Mouse (Mus musculus): ENCODE results near the gene Nectin3. TPM values are rescaled to one million over a fixed set of nuclear protein-coding genes. Genes with fewer than 3 reads are reported as not detected.

The Nectin3 gene
- polyA plus RNA-seq, 1 experiment from 2014 or later = 5.6 TPM

DNA sequence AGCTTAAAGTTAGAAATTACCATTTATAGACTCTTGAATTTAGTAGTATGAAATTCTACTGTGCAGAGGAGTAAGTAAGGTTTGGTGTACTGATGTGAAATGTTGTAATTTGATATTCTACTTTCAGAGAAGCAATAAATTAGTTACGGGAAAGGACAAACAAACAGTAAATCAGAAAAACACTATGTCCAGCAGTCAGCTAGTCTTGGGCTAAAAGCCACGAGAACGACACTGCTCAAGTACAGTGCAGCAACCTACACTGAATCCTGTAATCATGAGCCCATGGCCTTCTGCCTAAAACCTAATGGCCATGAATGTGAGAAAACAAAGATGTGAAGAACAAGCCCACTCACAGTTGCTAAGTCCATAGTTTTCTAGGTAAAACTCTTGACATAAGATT is 46.9 kb downstream of the Nectin3 start:
- Histone ChIP-seq H3K36me3 (ENCODE audit: control insufficient read depth, insufficient read depth) (peaks cover 11% of the 10 kb centered on the region), H3K27me3 (ENCODE audit: control insufficient read depth, insufficient read depth, low read length) (no peaks in the 10 kb centered on the region), H3K4me3 (ENCODE audit: low read length) (no peak overlapping the region), H3K4me1 (ENCODE audit: control insufficient read depth, insufficient read depth, low read length) (no peaks in the 10 kb centered on the region), H3K4me2 (ENCODE audit: low read depth, low read length) (no peak overlapping the region), H3K9me3 (replicated peaks; ENCODE audit: control insufficient read depth, low read length) (no peaks in the 10 kb centered on the region), H3K27ac (ENCODE audit: low read length) (no peak overlapping the region), H3K9ac (ENCODE audit: low read length) (no peak overlapping the region)
- 82% methylated on average over 3 of the region's 3 CpGs for WGBS
- ATAC-seq (replicated peaks; ENCODE audit: extremely low read depth, insufficient read depth, low FRiP score) = no peak

- Histone ChIP-seq H3K4me3 (ENCODE audit: low read length) (no peak overlapping the region), H3K27me3 (ENCODE audit: control insufficient read depth, insufficient read depth, low read length) (no peaks in the 10 kb centered on the region), H3K36me3 (ENCODE audit: control insufficient read depth, insufficient read depth) (peaks cover 8% of the 10 kb centered on the region), H3K27ac (ENCODE audit: low read length) (no peak overlapping the region), H3K9me3 (replicated peaks; ENCODE audit: control insufficient read depth, low read length) (no peaks in the 10 kb centered on the region), H3K9ac (ENCODE audit: low read length) (no peak overlapping the region), H3K4me1 (ENCODE audit: control insufficient read depth, insufficient read depth, low read length) (no peaks in the 10 kb centered on the region), H3K4me2 (ENCODE audit: low read depth, low read length) (no peak overlapping the region)
- 95% methylated on average over 6 of the region's 6 CpGs for WGBS
- no peak for ATAC-seq (replicated peaks; ENCODE audit: extremely low read depth, insufficient read depth, low FRiP score)
These were observed 49.3 kb downstream of the Nectin3 start for GRCm38 (mm10) chr16:46449013-46449412.

GRCm38 (mm10) chr16:46431317-46431716 is 67.0 kb downstream of the Nectin3 start:
- H3K36me3 ChIP-seq (ENCODE audit: control insufficient read depth, insufficient read depth) = peaks cover 12% of the 10 kb centered on the region
- no peak overlapping the region for H3K27ac ChIP-seq (ENCODE audit: low read length)
- H3K4me3 ChIP-seq (ENCODE audit: low read length) = no peak overlapping the region
- no peaks in the 10 kb centered on the region for H3K9me3 ChIP-seq (replicated peaks; ENCODE audit: control insufficient read depth, low read length)
- no peak overlapping the region for H3K9ac ChIP-seq (ENCODE audit: low read length)
- H3K4me2 ChIP-seq (ENCODE audit: low read depth, low read length) = no peak overlapping the region
- H3K27me3 ChIP-seq (ENCODE audit: control insufficient read depth, insufficient read depth, low read length) = no peaks in the 10 kb centered on the region
- 85% methylated on average over 5 of the region's 5 CpGs for WGBS
- H3K4me1 ChIP-seq (ENCODE audit: control insufficient read depth, insufficient read depth, low read length) = no peaks in the 10 kb centered on the region
- no peak for ATAC-seq (replicated peaks; ENCODE audit: extremely low read depth, insufficient read depth, low FRiP score)

DNA sequence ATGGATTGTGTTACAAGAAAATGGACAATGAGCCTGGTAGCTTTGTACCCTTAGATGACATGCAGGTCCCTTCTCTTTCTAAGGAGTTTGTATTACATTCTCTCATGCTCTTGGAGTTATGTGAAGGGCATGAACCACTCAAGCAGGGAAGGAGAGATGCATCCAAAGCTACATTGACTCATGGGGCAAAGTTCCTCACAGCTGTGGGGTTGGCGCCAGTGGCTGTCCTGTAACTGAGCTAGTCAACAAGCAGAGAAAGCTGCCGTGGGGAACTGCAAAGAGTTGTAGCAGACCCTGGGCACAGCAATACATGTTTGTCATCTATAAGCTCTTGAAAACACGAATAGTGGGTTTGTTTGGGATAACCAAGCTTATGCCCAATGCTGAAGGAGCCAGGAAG is 82.1 kb downstream of the Nectin3 start:
- no peak for ATAC-seq (replicated peaks; ENCODE audit: extremely low read depth, insufficient read depth, low FRiP score)
- H3K36me3 ChIP-seq (ENCODE audit: control insufficient read depth, insufficient read depth) = 0 out of 2 replicates have a peak, but pooled peaks cover 6% of the 10 kb centered on the region
- H3K27me3 ChIP-seq (ENCODE audit: control insufficient read depth, insufficient read depth, low read length) = no peaks in the 10 kb centered on the region
- no peak overlapping the region for H3K27ac ChIP-seq (ENCODE audit: low read length)
- no peak overlapping the region for H3K4me3 ChIP-seq (ENCODE audit: low read length)
- H3K4me2 ChIP-seq (ENCODE audit: low read depth, low read length) = no peak overlapping the region
- no peak overlapping the region for H3K9ac ChIP-seq (ENCODE audit: low read length)
- WGBS = 92% methylated on average over 3 of the region's 3 CpGs
- H3K9me3 ChIP-seq (replicated peaks; ENCODE audit: control insufficient read depth, low read length) = no peaks in the 10 kb centered on the region
- H3K4me1 ChIP-seq (ENCODE audit: control insufficient read depth, insufficient read depth, low read length) = no peaks in the 10 kb centered on the region

DNA sequence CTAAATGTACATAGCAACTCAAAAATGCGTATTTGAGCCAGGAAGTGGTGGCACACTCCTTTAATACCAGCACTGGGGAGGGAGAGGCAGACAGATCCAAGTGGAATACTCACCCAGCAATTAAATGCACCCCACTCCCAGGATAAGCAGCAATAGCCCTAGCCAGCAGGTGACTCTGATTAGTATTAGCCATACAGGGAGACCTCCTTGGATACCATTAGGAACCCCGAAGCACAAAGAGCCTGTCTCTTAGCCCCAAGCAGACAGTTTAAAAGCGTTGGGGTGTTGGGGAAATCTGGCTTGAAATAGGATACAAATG is 87.6 kb downstream of the Nectin3 start:
- H3K27ac ChIP-seq (ENCODE audit: low read length) = no peak overlapping the region

DNA sequence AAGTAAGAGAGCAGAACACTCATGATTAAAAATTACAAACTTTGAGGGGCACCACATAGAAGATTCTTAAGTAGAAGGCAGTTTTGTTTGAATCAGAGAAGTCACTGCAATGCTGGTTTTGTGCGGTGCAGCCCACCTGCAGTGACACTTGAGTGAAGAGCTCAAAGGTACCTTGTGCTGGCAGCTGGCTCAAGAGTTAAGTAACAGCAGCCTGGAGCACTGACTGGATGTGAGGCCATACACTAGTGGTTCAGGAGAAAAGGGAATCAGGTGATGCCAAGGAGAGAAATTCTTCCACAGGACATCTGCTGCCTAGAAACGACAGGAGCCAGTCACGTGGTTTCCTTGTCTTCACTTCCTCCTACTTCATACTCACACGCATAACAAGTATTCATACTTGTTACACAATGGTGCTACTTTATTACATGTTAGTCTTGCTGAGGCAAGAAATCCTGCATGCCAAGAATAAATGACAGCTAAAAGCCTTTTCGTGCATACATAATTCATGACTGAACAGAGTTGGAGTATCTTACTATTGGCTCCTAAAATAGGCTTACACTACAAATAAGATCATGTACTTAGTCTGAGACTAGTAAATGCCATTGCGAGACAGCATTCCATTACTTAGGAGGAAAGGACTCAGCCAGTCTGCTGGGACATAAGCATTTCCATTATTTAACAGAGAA is 88.1 kb downstream of the Nectin3 start:
- H3K4me3 ChIP-seq (ENCODE audit: low read length) = no peak overlapping the region
- ATAC-seq (replicated peaks; ENCODE audit: extremely low read depth, insufficient read depth, low FRiP score) = no peak
- H3K4me1 ChIP-seq (ENCODE audit: control insufficient read depth, insufficient read depth, low read length) = no peaks in the 10 kb centered on the region
- H3K36me3 ChIP-seq (ENCODE audit: control insufficient read depth, insufficient read depth) = no peaks in the 10 kb centered on the region
- no peak overlapping the region for H3K4me2 ChIP-seq (ENCODE audit: low read depth, low read length)
- H3K27ac ChIP-seq (ENCODE audit: low read length) = no peak overlapping the region
- no peaks in the 10 kb centered on the region for H3K27me3 ChIP-seq (ENCODE audit: control insufficient read depth, insufficient read depth, low read length)
- H3K9ac ChIP-seq (ENCODE audit: low read length) = no peak overlapping the region
- 70% methylated on average over 6 of the region's 6 CpGs for WGBS
- no peaks in the 10 kb centered on the region for H3K9me3 ChIP-seq (replicated peaks; ENCODE audit: control insufficient read depth, low read length)

More for the DNA sequence above, 87.6 kb downstream of the Nectin3 start:
- H3K4me3 ChIP-seq (ENCODE audit: low read length) = no peak overlapping the region
- H3K4me1 ChIP-seq (ENCODE audit: control insufficient read depth, insufficient read depth, low read length) = no peaks in the 10 kb centered on the region
- no peak overlapping the region for H3K9ac ChIP-seq (ENCODE audit: low read length)
- no peaks in the 10 kb centered on the region for H3K36me3 ChIP-seq (ENCODE audit: control insufficient read depth, insufficient read depth)
- no peaks in the 10 kb centered on the region for H3K9me3 ChIP-seq (replicated peaks; ENCODE audit: control insufficient read depth, low read length)
- H3K4me2 ChIP-seq (ENCODE audit: low read depth, low read length) = no peak overlapping the region
- no peaks in the 10 kb centered on the region for H3K27me3 ChIP-seq (ENCODE audit: control insufficient read depth, insufficient read depth, low read length)
- no peak for ATAC-seq (replicated peaks; ENCODE audit: extremely low read depth, insufficient read depth, low FRiP score)
- WGBS = 57% methylated on average over 3 of the region's 3 CpGs

GRCm38 (mm10) chr16:46407997-46408396 is 90.3 kb downstream of the Nectin3 start:
- H3K36me3 ChIP-seq (ENCODE audit: control insufficient read depth, insufficient read depth) = no peaks in the 10 kb centered on the region
- no peak overlapping the region for H3K4me2 ChIP-seq (ENCODE audit: low read depth, low read length)
- H3K9ac ChIP-seq (ENCODE audit: low read length) = no peak overlapping the region
- ATAC-seq (replicated peaks; ENCODE audit: extremely low read depth, insufficient read depth, low FRiP score) = no peak
- H3K27me3 ChIP-seq (ENCODE audit: control insufficient read depth, insufficient read depth, low read length) = no peaks in the 10 kb centered on the region
- no peak overlapping the region for H3K27ac ChIP-seq (ENCODE audit: low read length)
- WGBS = 86% methylated on average over 15 of the region's 15 CpGs
- no peaks in the 10 kb centered on the region for H3K9me3 ChIP-seq (replicated peaks; ENCODE audit: control insufficient read depth, low read length)
- no peaks in the 10 kb centered on the region for H3K4me1 ChIP-seq (ENCODE audit: control insufficient read depth, insufficient read depth, low read length)
- no peak overlapping the region for H3K4me3 ChIP-seq (ENCODE audit: low read length)

DNA sequence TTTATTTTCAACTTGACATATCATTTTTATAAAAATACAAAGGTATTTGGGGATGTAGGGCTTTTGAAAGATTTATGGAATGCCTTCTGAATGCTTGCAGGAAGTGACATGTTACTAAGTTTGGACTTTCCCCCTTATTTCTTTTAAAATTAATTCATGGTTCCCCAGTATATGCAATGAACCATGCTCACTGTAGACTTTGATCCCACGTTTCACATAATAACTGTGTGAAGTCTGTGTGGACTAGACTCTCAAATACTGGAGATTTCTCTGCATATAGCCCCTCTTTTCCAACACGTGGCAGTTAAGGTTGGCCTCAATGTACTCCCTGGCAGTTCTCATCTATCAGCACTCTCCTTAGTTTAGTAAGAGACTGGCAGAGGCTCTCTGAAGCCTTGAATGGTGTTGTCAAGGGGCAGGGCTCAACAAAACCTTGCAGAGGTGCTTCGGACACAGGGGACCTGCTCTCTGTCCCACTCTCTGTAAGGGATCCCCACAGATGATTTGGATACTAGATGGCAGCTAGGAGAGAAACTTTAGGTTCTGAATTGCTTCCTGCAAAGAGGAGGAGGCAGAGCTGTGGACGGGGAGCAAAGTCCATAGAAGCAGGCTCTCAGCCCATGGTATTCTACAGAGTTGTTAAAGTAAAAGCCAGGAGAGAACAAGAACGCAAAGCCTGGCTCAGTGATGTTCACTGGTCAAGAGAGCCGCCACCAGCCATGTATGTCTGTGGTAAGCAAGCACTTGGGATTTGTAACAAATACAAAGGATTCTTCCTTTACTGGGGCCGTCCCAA is 91.3 kb downstream of the Nectin3 start:
- no peak for ATAC-seq (replicated peaks; ENCODE audit: extremely low read depth, insufficient read depth, low FRiP score)
- 85% methylated on average over 7 of the region's 7 CpGs for WGBS
- Histone ChIP-seq H3K36me3 (ENCODE audit: control insufficient read depth, insufficient read depth) (no peaks in the 10 kb centered on the region), H3K27me3 (ENCODE audit: control insufficient read depth, insufficient read depth, low read length) (no peaks in the 10 kb centered on the region), H3K4me2 (ENCODE audit: low read depth, low read length) (no peak overlapping the region), H3K4me3 (ENCODE audit: low read length) (no peak overlapping the region), H3K9me3 (replicated peaks; ENCODE audit: control insufficient read depth, low read length) (no peaks in the 10 kb centered on the region), H3K4me1 (ENCODE audit: control insufficient read depth, insufficient read depth, low read length) (no peaks in the 10 kb centered on the region), H3K27ac (ENCODE audit: low read length) (no peak overlapping the region), H3K9ac (ENCODE audit: low read length) (no peak overlapping the region)

- no peaks in the 10 kb centered on the region for H3K9me3 ChIP-seq (replicated peaks; ENCODE audit: control insufficient read depth, low read length)
- H3K4me2 ChIP-seq (ENCODE audit: low read depth, low read length) = no peak overlapping the region
- no peak overlapping the region for H3K4me3 ChIP-seq (ENCODE audit: low read length)
- no peak for ATAC-seq (replicated peaks; ENCODE audit: extremely low read depth, insufficient read depth, low FRiP score)
- peaks cover 7% of the 10 kb centered on the region for H3K4me1 ChIP-seq (ENCODE audit: control insufficient read depth, insufficient read depth, low read length)
- no peaks in the 10 kb centered on the region for H3K36me3 ChIP-seq (ENCODE audit: control insufficient read depth, insufficient read depth)
- H3K27me3 ChIP-seq (ENCODE audit: control insufficient read depth, insufficient read depth, low read length) = no peaks in the 10 kb centered on the region
- WGBS = 83% methylated on average over 4 of the region's 4 CpGs
- H3K27ac ChIP-seq (ENCODE audit: low read length) = no peak overlapping the region
- no peak overlapping the region for H3K9ac ChIP-seq (ENCODE audit: low read length)
These were observed 100.4 kb downstream of the Nectin3 start for GRCm38 (mm10) chr16:46397945-46398344.
